Mouse (Mus musculus) ES-Bruce4 (cell line): Measurements from ENCODE around the gene Mpl.

Experiments used
- EP300 ChIP-seq: IDR thresholded peaks from 2 replicates; pipeline ENCODE4 v1.6.1; 2011; ENCODE audit warnings: low read depth, low read length; ENCODE audit not compliant: insufficient read depth
- POLR2A ChIP-seq: IDR thresholded peaks from one replicate; pipeline ENCODE4 v1.8.1; 2011; ENCODE audit warnings: low read length; ENCODE audit not compliant: insufficient read depth

DNA sequence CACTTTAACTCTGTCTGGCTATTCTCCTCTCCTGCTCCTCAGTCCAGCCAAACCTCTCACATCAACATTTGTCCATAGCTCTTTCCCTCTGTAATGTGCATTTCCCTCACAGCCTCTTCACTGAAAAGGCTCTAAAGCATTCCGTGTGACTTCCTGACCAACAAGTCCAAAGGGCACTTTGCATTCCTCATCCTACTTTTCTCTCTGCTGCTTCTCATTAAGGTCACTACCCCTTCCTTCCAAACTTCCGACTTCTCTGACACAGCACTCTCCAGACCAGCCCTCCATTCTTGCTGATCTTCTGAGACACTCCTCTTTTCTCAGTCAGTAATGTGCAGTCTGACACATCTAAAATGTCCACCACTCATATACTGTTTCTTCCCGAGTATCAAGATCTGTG, 60.9 kb downstream of the Mpl start:
- no peak for TF ChIP-seq EP300
- TF ChIP-seq POLR2A: no peak
